10 mouse cellular contexts compared by ENCODE assay signal in the genomic region with DNA sequence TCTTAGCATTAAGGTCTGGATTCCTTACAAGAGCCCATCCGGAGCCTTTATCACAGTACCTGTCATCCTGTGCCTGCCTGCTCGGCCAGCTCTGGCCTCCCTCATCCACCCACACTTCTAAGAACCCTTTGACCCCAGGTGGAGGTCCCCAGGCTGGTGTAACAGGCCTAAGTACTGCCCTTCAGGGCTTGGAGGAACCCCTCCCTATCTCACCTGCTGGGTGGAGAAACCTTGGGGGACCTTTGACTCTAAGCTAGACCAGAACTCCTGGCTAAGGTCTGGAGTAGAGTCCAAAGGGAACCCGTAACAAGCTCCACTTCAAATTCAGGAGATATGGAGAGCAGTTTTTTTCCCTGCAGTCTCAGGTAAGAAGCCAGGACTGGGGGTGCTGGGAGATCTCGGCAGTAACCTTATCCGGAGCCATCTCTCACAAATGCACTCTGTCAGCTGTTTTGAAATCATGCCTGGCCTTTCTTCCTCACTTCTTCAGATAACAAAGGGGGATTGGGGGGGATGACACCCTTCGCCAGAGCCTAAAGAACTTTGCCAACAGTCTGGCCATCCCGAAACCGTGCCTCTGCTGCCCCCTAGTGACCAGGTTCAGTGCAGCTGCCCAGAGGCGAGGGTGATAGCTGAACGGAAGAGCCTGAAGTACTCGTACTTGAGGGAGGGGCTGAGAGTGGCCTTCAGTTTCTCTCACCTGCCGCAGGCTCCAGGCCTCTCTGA. TPM values are rescaled to one million over a fixed set of nuclear protein-coding genes. Genes with fewer than 3 reads are reported as not detected.
DNase-seq lines count a peak whose midpoint lies in the region; ATAC-seq and TF ChIP-seq lines count a peak whose summit lies in the region.
"Had no signal": no experiment of that assay in that cellular context is flagged by ENCODE, and none has a peak within 500 bp of the region (broad histone marks: within the 10 kb centered on the region; RNA-seq: fewer than 3 reads in every experiment).

No protein-coding gene starts in this region.

- peak; percentile 66 to 85 for DNase-seq in layer of hippocampus, adult 2 months (ENCODE audit: low spot score in 2 of 2)
- no peak for DNase-seq in layer of hippocampus, adult 9-10 months (ENCODE audit: low spot score)
- peak; percentile 93 for DNase-seq in adrenal gland, postnatal 10 days
- DNase-seq in embryonic facial prominence, embryonic 10.5 days (ENCODE audit: low spot score): peak; percentile 87
- DNase-seq in induced T-regulatory cell, adult 2 months (ENCODE audit: low read depth): peak; percentile 92
- peak; percentile 91 for DNase-seq in left cerebral cortex, postnatal 4 days
- peak; percentile 74 to 78 for DNase-seq in thymus, adult 18-20 months

- TF ChIP-seq CTCF in layer of hippocampus, adult 2 months (conservative IDR thresholded peaks at IDR 0.05): peak; percentile 94

- ATAC-seq in neutrophil, adult 5-6 weeks (ENCODE audit: extremely low read depth, insufficient number of reproducible peaks, low FRiP score, poor library complexity, severe bottlenecking): peak; percentile 48

- intact Hi-C loops in left cerebral cortex, postnatal 4 days (cut with DNase I): no loop called here

- 22% methylated on average over 12 of the region's 12 CpGs for WGBS in embryonic facial prominence, embryonic 10.5 days

- peaks cover 15% of the 10 kb centered on the region for H3K36me3 ChIP-seq in embryonic facial prominence, embryonic 10.5 days (replicated peaks)
- H3K36me3 ChIP-seq: embryonic facial prominence, embryonic 15.5 days had no signal

- H3K27me3 ChIP-seq in embryonic facial prominence, embryonic 10.5 days (replicated peaks; ENCODE audit: low read depth, poor library complexity, severe bottlenecking): peaks cover 9% of the 10 kb centered on the region
- H3K27me3 ChIP-seq: embryonic facial prominence, embryonic 15.5 days; megakaryocyte, embryonic 14.5 days had no signal

- H3K4me3 ChIP-seq in layer of hippocampus, adult 2 months: no peak overlapping the region
- H3K4me3 ChIP-seq in embryonic facial prominence, embryonic 10.5 days: no peak overlapping the region
- H3K4me3 ChIP-seq: embryonic facial prominence, embryonic 15.5 days; megakaryocyte, embryonic 14.5 days had no signal

- no peak overlapping the region for H3K27ac ChIP-seq in layer of hippocampus, adult 2 months
- no peak overlapping the region for H3K27ac ChIP-seq in embryonic facial prominence, embryonic 10.5 days (replicated peaks)
- H3K27ac ChIP-seq: embryonic facial prominence, embryonic 15.5 days had no signal

- H3K9me3 ChIP-seq in embryonic facial prominence, embryonic 10.5 days: no peaks in the 10 kb centered on the region
- H3K9me3 ChIP-seq: embryonic facial prominence, embryonic 15.5 days; megakaryocyte, embryonic 14.5 days had no signal

- H3K4me1 ChIP-seq in embryonic facial prominence, embryonic 10.5 days: peaks cover 40% of the 10 kb centered on the region

RNA-seq across cellular contexts. Expression of a gene that starts 5.2 kb away (rescaled TPM):
- 10 to 100 TPM; 18.1 to 20.1 TPM for total RNA-seq in layer of hippocampus, adult 2 months (2021)
- 10 to 100 TPM in 1 of 2 experiments, 1 to 10 TPM in 1; 9.5 to 15.7 TPM for total RNA-seq in adrenal gland, postnatal 10 days (2021)
- 10.1 and 10.3 TPM in 2 replicates for polyA plus RNA-seq in embryonic facial prominence, embryonic 10.5 days (2016; fragmentation: Nextera tagmentation; extraction: Ambion mirVana)
- total RNA-seq in left cerebral cortex, postnatal 4 days (2021): 10 to 100 TPM; 18.1 to 18.2 TPM
- total RNA-seq in neutrophil, adult 5-6 weeks (2017): 9.3 and 19.8 TPM in 2 replicates

RNA-seq across cellular contexts. Expression of a gene that starts 5.6 kb away (rescaled TPM):
- 10 to 100 TPM; 20.5 to 20.6 TPM for total RNA-seq in layer of hippocampus, adult 2 months (2021)
- 10 to 100 TPM; 27.4 to 28.4 TPM for total RNA-seq in adrenal gland, postnatal 10 days (2021)
- 18.2 and 18.4 TPM in 2 replicates for polyA plus RNA-seq in embryonic facial prominence, embryonic 10.5 days (2016; fragmentation: Nextera tagmentation; extraction: Ambion mirVana)
- 10 to 100 TPM; 12.5 to 15.6 TPM for total RNA-seq in left cerebral cortex, postnatal 4 days (2021)
- total RNA-seq in neutrophil, adult 5-6 weeks (2017): 50.6 and 63.4 TPM in 2 replicates

RNA-seq across cellular contexts. Expression of a gene that starts 18.9 kb away (rescaled TPM):
- total RNA-seq in layer of hippocampus, adult 2 months (2021): 10 to 100 TPM; 67.3 to 74.6 TPM
- 10 to 100 TPM; 26.3 to 30.4 TPM for total RNA-seq in adrenal gland, postnatal 10 days (2021)
- 39.2 and 42.5 TPM in 2 replicates for polyA plus RNA-seq in embryonic facial prominence, embryonic 10.5 days (2016; fragmentation: Nextera tagmentation; extraction: Ambion mirVana)
- 10 to 100 TPM; 38.7 to 41.3 TPM for total RNA-seq in left cerebral cortex, postnatal 4 days (2021)
- total RNA-seq in neutrophil, adult 5-6 weeks (2017): 115 and 118 TPM in 2 replicates

RNA-seq across cellular contexts. Expression of a gene that starts 48.3 kb away (rescaled TPM):
- under 1 TPM; 0.38 to 0.49 TPM for total RNA-seq in layer of hippocampus, adult 2 months (2021)
- 1 to 10 TPM; 1.1 to 1.3 TPM for total RNA-seq in adrenal gland, postnatal 10 days (2021)
- polyA plus RNA-seq in embryonic facial prominence, embryonic 10.5 days (2016; fragmentation: Nextera tagmentation; extraction: Ambion mirVana): 0.19 TPM in 1 of 2 replicates, not detected in the other
- total RNA-seq in left cerebral cortex, postnatal 4 days (2021): under 1 TPM; 0.30 to 0.48 TPM
- 369 and 393 TPM in 2 replicates for total RNA-seq in neutrophil, adult 5-6 weeks (2017)
